Mouse (Mus musculus): ENCODE data around the gene Ush2a.

Gene Ush2a

GRCm38 (mm10) chr1:188387820-188388471 lies 126.1 kb downstream of the Ush2a start:
- DNase-seq, result no peak

- no peak for DNase-seq
Measured at GRCm38 (mm10) chr1:188390080-188390479, 128.3 kb downstream of the Ush2a start.

GRCm38 (mm10) chr1:188407176-188407575 lies 145.4 kb downstream of the Ush2a start:
- no peak for DNase-seq

GRCm38 (mm10) chr1:188407613-188408386 lies 146.0 kb downstream of the Ush2a start:
- DNase-seq, result no peak

GRCm38 (mm10) chr1:188410547-188410946 lies 148.7 kb downstream of the Ush2a start:
- DNase-seq, result no peak

- DNase-seq, result no peak
Measured at GRCm38 (mm10) chr1:188420543-188420942, 158.7 kb downstream of the Ush2a start.

GRCm38 (mm10) chr1:188428172-188428571 lies 166.3 kb downstream of the Ush2a start:
- DNase-seq, result no peak

GRCm38 (mm10) chr1:188430689-188431088 lies 168.9 kb downstream of the Ush2a start:
- no peak for DNase-seq

- no peak for DNase-seq
Measured at GRCm38 (mm10) chr1:188447964-188448363, 186.1 kb downstream of the Ush2a start.

- DNase-seq, result no peak
Measured at GRCm38 (mm10) chr1:188456466-188457175, 194.8 kb downstream of the Ush2a start.

GRCm38 (mm10) chr1:188457221-188458008 lies 195.6 kb downstream of the Ush2a start:
- DNase-seq, result no peak

GRCm38 (mm10) chr1:188461203-188461602 lies 199.4 kb downstream of the Ush2a start:
- no peak for DNase-seq

GRCm38 (mm10) chr1:188464653-188465052 lies 202.8 kb downstream of the Ush2a start:
- no peak for DNase-seq

- no peak for DNase-seq
Measured at GRCm38 (mm10) chr1:188468371-188468783, 206.6 kb downstream of the Ush2a start.

GRCm38 (mm10) chr1:188504958-188505357 lies 243.1 kb downstream of the Ush2a start:
- no peak for DNase-seq

GRCm38 (mm10) chr1:188518792-188519191 lies 257.0 kb downstream of the Ush2a start:
- DNase-seq, result no peak

GRCm38 (mm10) chr1:188527451-188527850 lies 265.6 kb downstream of the Ush2a start:
- DNase-seq, result no peak

GRCm38 (mm10) chr1:188529606-188530131 lies 267.8 kb downstream of the Ush2a start:
- DNase-seq, result no peak

- no peak for DNase-seq
Measured at GRCm38 (mm10) chr1:188537021-188537420, 275.2 kb downstream of the Ush2a start.

GRCm38 (mm10) chr1:188539621-188540020 lies 277.8 kb downstream of the Ush2a start:
- DNase-seq, result no peak

- DNase-seq, result no peak
Measured at GRCm38 (mm10) chr1:188541492-188541891, 279.7 kb downstream of the Ush2a start.

- no peak for DNase-seq
Measured at GRCm38 (mm10) chr1:188543364-188543763, 281.5 kb downstream of the Ush2a start.

- no peak for DNase-seq
Measured at GRCm38 (mm10) chr1:188549686-188550085, 287.9 kb downstream of the Ush2a start.
